Mouse (Mus musculus): ENCODE measurements at regions not wholly inside any gene's neighbourhood (a gene's known extent, or its start where the extent isn't known, plus 50 kb on each side); places are given as distances from the start of the nearest gene placed in this dataset.

GRCm38 (mm10) chr16:93215630-93216029, 388.2 kb downstream of the Setd4 start:
- TF ChIP-seq CTCF (conservative IDR thresholded peaks at IDR 0.05; ENCODE audit: low read length), result no peak
- TF ChIP-seq NANOG (IDR thresholded peaks at IDR 0.05; ENCODE audit: borderline replicate concordance, low read length), result no peak

Measured in E14TG2a.4 (cell line).